Mouse (Mus musculus) limb, embryonic 14.5 days (tissue): Measurements from ENCODE around the gene Cabp1. TPM values are rescaled to one million over a fixed set of nuclear protein-coding genes. Genes with fewer than 3 reads are reported as not detected.
"Not testable (repeated sequence)": the region's sequence is repeated elsewhere in the genome, so short reads cannot be mapped to it uniquely, and the experiment has no call there.

Experiments used
- ATAC-seq: fragments of 200-750 bp; cut with Nextera tagmentation; 2 replicates; pipeline ENCODE4 v1.8.0; 2017; ENCODE audit warnings: low read depth, moderate number of reproducible peaks, moderate TSS enrichment; ENCODE audit not compliant: low FRiP score
- DNase-seq: peaks from one replicate; pipeline ENCODE4 v3.0.0-alpha.2; 2015; ENCODE audit warnings: low spot score
- H3K27ac ChIP-seq: fragments of 300-500 bp; sonication (generic); replicated peaks from 2 replicates; pipeline ENCODE4 v1.5.1; 2014; ENCODE audit warnings: low read depth, mild to moderate bottlenecking, low read length, moderate library complexity, mixed read lengths
- H3K27me3 ChIP-seq: fragments of 300-500 bp; sonication (generic); 2 replicates; pipeline ENCODE4 v1.6.1; 2014; ENCODE audit warnings: low read length, mixed read lengths; ENCODE audit not compliant: control insufficient read depth, insufficient read depth
- H3K36me3 ChIP-seq: fragments of 300-500 bp; sonication (generic); 2 replicates; pipeline ENCODE4 v1.6.1; 2014; ENCODE audit warnings: mild to moderate bottlenecking, low read length, moderate library complexity, mixed read lengths; ENCODE audit not compliant: control insufficient read depth, insufficient read depth
- H3K4me1 ChIP-seq: fragments of 300-500 bp; sonication (generic); 2 replicates; pipeline ENCODE4 v1.6.1; 2014; ENCODE audit warnings: antibody characterized with exemption, low read length, mixed read lengths; ENCODE audit not compliant: control insufficient read depth, insufficient read depth
- H3K4me2 ChIP-seq: fragments of 300-500 bp; sonication (generic); replicated peaks from 2 replicates; pipeline ENCODE4 v1.6.1; 2014; ENCODE audit warnings: low read depth, mild to moderate bottlenecking, low read length, moderate library complexity; ENCODE audit not compliant: severe bottlenecking
- H3K4me3 ChIP-seq: fragments of 300-500 bp; sonication (generic); replicated peaks from 2 replicates; pipeline ENCODE4 v1.5.1; 2014; ENCODE audit warnings: low read length
- H3K9ac ChIP-seq: fragments of 300-500 bp; sonication (generic); 2 replicates; pipeline ENCODE4 v1.6.1; 2014; ENCODE audit warnings: mild to moderate bottlenecking, low read depth, low read length, moderate library complexity; ENCODE audit not compliant: severe bottlenecking
- H3K9me3 ChIP-seq: fragments of 300-500 bp; sonication (generic); 2 replicates; pipeline ENCODE4 v1.6.1; 2016; ENCODE audit warnings: low read length; ENCODE audit not compliant: control insufficient read depth
- POLR2A ChIP-seq: fragments of 200-500 bp; IDR thresholded peaks from 2 replicates; pipeline ENCODE4 v1.8.0; 2012; ENCODE audit warnings: inconsistent platforms, mild to moderate bottlenecking, moderate library complexity, borderline replicate concordance; ENCODE audit not compliant: insufficient read depth, insufficient read length; ENCODE audit errors: extremely low read depth
- WGBS: fragments of 180-500 bp; shearing (Covaris S2); extraction: QIAGEN DNeasy Blood & Tissue Kit; methylation state at CpG from one replicate; pipeline ENCODE4 v1.1.7; 2014; 5-methylcytosine and 5-hydroxymethylcytosine counted together
- polyA plus RNA-seq, 2 experiments: library from polyadenylated mRNA; depleted of rRNA in 1 of 2; stranded (reverse) in 1 of 2; unstranded in 1 of 2; fragments of >200 nt; fragmentation: Nextera tagmentation in 1 of 2; extraction: Ambion mirVana in 1 of 2; gene quantifications; 2 replicates each; pipeline versions ENCODE4 v1.2.1 to v1.2.3; 2012 to 2014

Gene Cabp1
- polyA plus RNA-seq, 2 experiments = 1.5 to 4.7 TPM

DNA sequence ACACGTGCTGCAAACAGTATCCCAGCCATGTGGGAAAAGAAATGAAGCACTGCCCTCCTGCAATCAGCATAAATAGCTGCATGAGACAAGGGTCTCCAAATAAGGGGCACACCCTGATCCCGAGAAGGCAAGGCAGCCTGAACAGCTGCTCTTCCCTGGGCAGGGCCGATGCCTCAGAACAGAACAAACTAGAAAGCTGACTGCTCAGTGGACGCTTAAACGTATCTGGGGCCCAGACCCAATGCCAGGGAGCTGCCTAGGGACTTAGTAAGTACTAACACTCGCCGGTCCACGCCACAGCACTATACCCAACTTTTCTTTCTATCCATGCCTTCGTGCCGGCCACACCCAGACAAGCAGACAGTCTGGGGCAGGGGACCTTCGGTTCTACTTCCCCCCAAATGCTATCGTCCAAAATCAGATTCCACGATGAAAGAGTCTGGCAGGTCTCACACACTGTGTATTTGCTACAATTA is 39.0 kb downstream of the Cabp1 start:
- ATAC-seq = no peak
- no peak for TF ChIP-seq POLR2A

DNA sequence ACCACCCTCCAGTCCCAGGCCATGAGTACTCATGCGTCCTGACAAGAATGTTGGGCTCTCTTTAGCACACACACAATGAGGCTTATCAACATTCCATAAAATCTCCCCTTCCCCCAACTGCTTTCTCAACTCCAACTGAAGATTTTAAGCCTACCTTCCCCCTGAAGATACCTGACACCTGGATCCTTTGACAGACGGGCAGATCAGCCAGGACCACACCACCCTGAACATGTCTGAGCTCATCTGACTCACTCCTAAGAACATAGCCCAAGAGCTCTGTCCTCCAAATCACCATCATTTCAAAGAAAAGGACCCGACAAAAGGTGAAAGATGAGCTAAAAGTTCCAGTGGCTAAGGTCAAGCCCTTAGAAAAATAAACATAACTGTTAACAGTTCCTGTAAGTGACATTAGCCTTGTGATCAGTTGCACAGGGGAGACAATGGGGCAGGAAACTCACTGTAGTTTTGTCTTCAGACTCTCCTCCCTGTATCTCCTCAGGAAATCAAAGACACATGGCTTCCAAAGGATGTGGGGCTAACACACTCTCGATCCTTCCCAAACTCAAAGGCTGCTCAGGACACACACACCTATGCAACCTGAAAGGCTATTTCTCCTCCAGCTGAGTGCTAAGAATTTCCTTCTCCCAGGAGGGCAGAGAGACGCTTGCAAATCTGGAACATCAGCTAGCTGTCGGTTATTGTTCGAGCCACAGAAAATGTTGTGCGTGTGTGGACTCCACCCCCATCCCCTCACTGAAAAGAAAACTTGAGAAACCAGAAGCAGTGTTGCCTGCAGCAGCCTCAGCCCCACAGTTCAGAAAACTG is 41.8 kb downstream of the Cabp1 start:
- Histone ChIP-seq H3K4me1 (peaks cover 38% of the 10 kb centered on the region), H3K9ac (no peak overlapping the region), H3K4me3 (no peak overlapping the region), H3K27ac (peak overlapping the region; percentile 33; the same call in 1 of the 2 replicates), H3K4me2 (no peak overlapping the region; the same call in 1 of the 2 replicates), H3K9me3 (no peaks in the 10 kb centered on the region), H3K27me3 (no peaks in the 10 kb centered on the region), H3K36me3 (peaks cover 64% of the 10 kb centered on the region)
- no peak for TF ChIP-seq POLR2A
- no peak for ATAC-seq
- WGBS = 41% methylated on average over 8 of the region's 8 CpGs
- DNase-seq = no peak

More for the DNA sequence above, 39.0 kb downstream of the Cabp1 start:
- Histone ChIP-seq H3K4me1 (peaks cover 38% of the 10 kb centered on the region), H3K9ac (peak overlapping the region; percentile 96), H3K4me3 (peak overlapping the region; percentile 99), H3K9me3 (no peaks in the 10 kb centered on the region), H3K36me3 (peaks cover 36% of the 10 kb centered on the region), H3K4me2 (peak overlapping the region; percentile 69), H3K27ac (no peak overlapping the region; the same call in 1 of the 2 replicates), H3K27me3 (no peaks in the 10 kb centered on the region)
- DNase-seq = no peak
- WGBS = 63% methylated on average over 13 of the region's 13 CpGs

DNA sequence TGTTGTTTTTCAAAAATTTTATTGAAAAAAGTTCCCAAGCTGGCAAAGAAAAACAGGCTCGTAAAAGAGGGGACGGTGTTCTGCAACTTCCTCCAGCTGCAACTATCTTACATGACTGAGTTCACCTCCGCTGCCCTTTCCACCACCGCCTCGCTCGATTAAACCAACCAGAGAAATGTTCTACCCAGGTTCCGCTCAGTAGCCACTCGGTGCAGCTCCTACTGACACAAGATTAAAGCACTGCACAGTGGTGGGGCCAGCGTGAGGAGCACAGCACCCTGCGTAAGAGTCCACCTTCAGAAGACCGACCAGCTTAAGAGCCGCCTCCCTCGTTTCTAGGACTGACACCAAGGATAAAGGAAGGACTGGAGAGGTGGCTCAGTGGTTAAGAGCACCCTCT is 42.7 kb downstream of the Cabp1 start:
- Histone ChIP-seq H3K27ac (no peak overlapping the region), H3K36me3 (peaks cover 73% of the 10 kb centered on the region), H3K9ac (no peak overlapping the region), H3K4me2 (no peak overlapping the region), H3K9me3 (no peaks in the 10 kb centered on the region), H3K4me1 (peaks cover 37% of the 10 kb centered on the region), H3K27me3 (no peaks in the 10 kb centered on the region), H3K4me3 (no peak overlapping the region)
- DNase-seq = no peak
- WGBS = 71% methylated on average over 13 of the region's 13 CpGs
- TF ChIP-seq POLR2A = no peak
- no peak for ATAC-seq

DNA sequence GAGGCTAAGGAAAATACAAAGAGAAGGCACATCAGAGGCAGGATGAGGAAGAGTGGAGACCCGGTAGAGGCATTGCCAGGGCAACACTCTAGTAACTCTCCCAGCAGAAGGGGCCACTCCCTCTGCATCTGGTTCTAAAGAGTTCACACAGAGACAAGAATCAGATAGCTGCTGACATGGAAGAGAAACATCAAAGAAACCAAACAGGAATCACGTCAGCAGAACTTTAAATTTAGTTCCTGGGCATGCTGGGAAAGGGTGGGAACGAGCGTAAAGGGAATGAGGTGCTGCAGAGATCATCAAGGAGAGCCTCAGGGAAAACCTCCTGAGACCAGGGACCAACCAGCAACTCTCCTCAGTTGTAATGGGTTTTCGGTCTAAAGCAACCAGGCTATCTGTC is 43.2 kb downstream of the Cabp1 start:
- 67% methylated on average over 5 of the region's 5 CpGs for WGBS
- ATAC-seq (no peak), DNase-seq (no peak)
- H3K4me3 ChIP-seq = no peak overlapping the region
- no peaks in the 10 kb centered on the region for H3K27me3 ChIP-seq
- H3K36me3 ChIP-seq = peaks cover 77% of the 10 kb centered on the region
- peaks cover 32% of the 10 kb centered on the region for H3K4me1 ChIP-seq
- TF ChIP-seq POLR2A = no peak
- H3K4me2 ChIP-seq = no peak overlapping the region
- H3K9ac ChIP-seq = no peak overlapping the region
- no peaks in the 10 kb centered on the region for H3K9me3 ChIP-seq
- no peak overlapping the region for H3K27ac ChIP-seq

DNA sequence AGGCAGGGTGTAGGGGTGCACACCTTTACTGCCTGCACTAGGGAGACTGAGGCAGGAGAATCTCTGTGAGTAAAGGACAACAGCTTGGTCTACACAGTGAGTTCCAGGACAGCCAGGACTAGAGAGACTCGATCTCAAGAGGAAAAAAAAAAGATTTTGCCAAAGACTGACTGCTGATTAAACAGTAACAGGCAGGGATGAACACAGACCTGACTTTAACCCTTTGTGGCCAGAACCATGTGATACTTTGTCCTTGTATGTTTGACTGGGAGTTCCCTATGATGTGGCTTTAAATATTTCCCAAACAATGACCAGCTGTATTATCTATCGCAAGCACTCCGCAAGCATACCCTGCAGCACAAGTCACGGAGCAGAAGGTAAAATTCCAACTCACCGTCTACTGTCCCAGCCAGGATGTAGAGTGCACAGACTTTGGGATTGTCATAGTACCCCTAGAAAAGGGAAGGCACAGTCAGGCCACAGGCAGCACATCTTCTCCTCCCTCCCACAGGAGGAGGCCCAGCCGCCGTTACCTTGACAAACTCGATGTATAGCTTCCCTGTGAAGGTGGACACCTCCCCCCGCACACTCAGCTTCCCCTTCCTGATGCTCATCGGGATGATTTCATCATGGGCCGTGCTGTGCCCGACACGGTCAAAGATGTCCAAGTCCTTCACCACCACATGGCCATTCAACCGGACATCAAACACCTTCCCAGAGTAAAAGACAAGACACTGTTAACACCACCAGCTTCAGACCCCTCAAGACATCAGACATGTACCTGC is 44.3 kb downstream of the Cabp1 start:
- Histone ChIP-seq H3K9ac (no peak overlapping the region), H3K27me3 (no peaks in the 10 kb centered on the region), H3K36me3 (peaks cover 84% of the 10 kb centered on the region), H3K27ac (no peak overlapping the region), H3K4me2 (no peak overlapping the region), H3K4me3 (no peak overlapping the region), H3K4me1 (peaks cover 21% of the 10 kb centered on the region), H3K9me3 (no peaks in the 10 kb centered on the region)
- no peak for TF ChIP-seq POLR2A
- ATAC-seq = no peak
- 96% methylated on average over 14 of the region's 14 CpGs for WGBS
- DNase-seq = no peak

DNA sequence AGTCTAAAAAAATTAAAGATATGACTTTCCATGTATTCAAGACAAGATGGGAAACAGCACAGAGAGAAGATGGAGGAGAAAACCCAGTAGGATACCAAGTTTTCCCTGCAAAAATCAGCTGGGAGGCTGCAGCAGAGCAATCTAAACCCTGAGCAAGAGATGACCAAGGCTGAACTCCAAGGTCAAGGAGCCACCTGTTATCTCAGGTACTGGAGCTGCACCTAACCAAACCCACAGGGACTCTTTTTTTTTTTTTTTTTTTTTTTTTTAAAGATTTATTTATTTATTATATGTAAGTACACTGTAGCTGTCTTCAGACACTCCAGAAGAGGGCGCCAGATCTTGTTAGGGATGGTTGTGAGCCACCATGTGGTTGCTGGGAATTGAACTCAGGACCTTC is 45.3 kb downstream of the Cabp1 start:
- peaks cover 11% of the 10 kb centered on the region for H3K4me1 ChIP-seq
- not testable (repeated sequence) for H3K9me3 ChIP-seq, H3K9ac ChIP-seq, H3K27me3 ChIP-seq, DNase-seq, H3K27ac ChIP-seq, H3K4me3 ChIP-seq, ATAC-seq, H3K4me2 ChIP-seq
- no CpG with 5 or more reads among the region's 1 CpGs for WGBS
- peaks cover 87% of the 10 kb centered on the region for H3K36me3 ChIP-seq
